Mouse (Mus musculus) ES-Bruce4 (cell line): ENCODE measurements around the gene Sema5a. TPM values are rescaled to one million over a fixed set of nuclear protein-coding genes. Genes with fewer than 3 reads are reported as not detected.

Experiments
- H3K27ac ChIP-seq: 2 replicates; pipeline ENCODE4 v1.5.1; 2012; ENCODE audit warnings: low read length, inconsistent platforms; ENCODE audit not compliant: insufficient read depth
- H3K27me3 ChIP-seq: 2 replicates; pipeline ENCODE4 v1.6.1; 2012; ENCODE audit warnings: mild to moderate bottlenecking, low read length, inconsistent platforms; ENCODE audit not compliant: control insufficient read depth, poor library complexity, insufficient read depth, severe bottlenecking
- H3K36me3 ChIP-seq: 2 replicates; pipeline ENCODE4 v1.6.1; 2012; ENCODE audit warnings: inconsistent platforms, mild to moderate bottlenecking, low read length, moderate library complexity; ENCODE audit not compliant: control insufficient read depth, poor library complexity, insufficient read depth, severe bottlenecking
- H3K4me1 ChIP-seq: one replicate; pipeline ENCODE4 v1.8.1; 2011; ENCODE audit warnings: low read length; ENCODE audit not compliant: control insufficient read depth, insufficient read depth
- H3K4me3 ChIP-seq: 2 replicates; pipeline ENCODE4 v1.5.1; 2011; ENCODE audit warnings: low read depth, mild to moderate bottlenecking, low read length
- H3K9ac ChIP-seq: 2 replicates; pipeline ENCODE4 v1.6.1; 2012; ENCODE audit warnings: low read depth, mild to moderate bottlenecking, inconsistent platforms; ENCODE audit not compliant: poor library complexity, severe bottlenecking
- H3K9me3 ChIP-seq: replicated peaks from 2 replicates; pipeline ENCODE4 v1.6.1; 2012; ENCODE audit warnings: mild to moderate bottlenecking, low read length, inconsistent platforms; ENCODE audit not compliant: control insufficient read depth, poor library complexity, insufficient read depth, severe bottlenecking
- CTCF ChIP-seq: IDR thresholded peaks from one replicate; pipeline ENCODE4 v1.8.1; 2011; ENCODE audit warnings: low read depth, low read length
- EP300 ChIP-seq: IDR thresholded peaks from 2 replicates; pipeline ENCODE4 v1.6.1; 2011; ENCODE audit warnings: low read depth, low read length; ENCODE audit not compliant: insufficient read depth
- POLR2A ChIP-seq: IDR thresholded peaks from one replicate; pipeline ENCODE4 v1.8.1; 2011; ENCODE audit warnings: low read length; ENCODE audit not compliant: insufficient read depth
- polyA plus RNA-seq: library from polyadenylated mRNA; stranded (reverse); fragments of >200 nt; gene quantifications from 2 replicates; pipeline ENCODE4 v1.2.4, GENCODE M21; 2011; ENCODE audit warnings: low read depth; ENCODE audit not compliant: missing spikeins, insufficient read depth, insufficient read length

Sema5a gene
- polyA plus RNA-seq, 1 experiment = 2.8 TPM

DNA sequence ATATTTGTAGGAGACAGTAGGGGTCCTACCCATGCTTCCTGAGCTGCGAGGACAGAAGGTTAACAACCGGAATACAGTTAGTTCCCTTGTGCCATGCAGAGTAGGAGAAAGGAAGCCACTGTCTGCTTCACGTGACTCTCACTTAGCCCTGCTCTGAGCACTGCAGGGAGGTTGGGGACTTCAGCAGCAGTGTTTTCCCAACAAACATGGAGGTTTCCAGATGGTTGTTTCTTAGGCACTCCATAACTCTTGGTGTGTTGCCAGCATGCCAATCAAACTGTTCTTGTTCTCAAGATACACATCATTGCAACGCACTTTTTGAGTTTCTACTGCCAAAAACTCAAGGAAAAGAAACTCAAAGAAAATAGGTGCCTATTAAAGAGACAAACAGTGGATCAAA lies 440.5 kb downstream of the Sema5a start:
- Histone ChIP-seq H3K4me1 (no peaks in the 10 kb centered on the region), H3K4me3 (no peak overlapping the region), H3K27me3 (no peaks in the 10 kb centered on the region), H3K9ac (no peak overlapping the region), H3K9me3 (no peaks in the 10 kb centered on the region), H3K36me3 (no peaks in the 10 kb centered on the region), H3K27ac (no peak overlapping the region)
- TF ChIP-seq POLR2A (no peak), EP300 (no peak), CTCF (no peak)

DNA sequence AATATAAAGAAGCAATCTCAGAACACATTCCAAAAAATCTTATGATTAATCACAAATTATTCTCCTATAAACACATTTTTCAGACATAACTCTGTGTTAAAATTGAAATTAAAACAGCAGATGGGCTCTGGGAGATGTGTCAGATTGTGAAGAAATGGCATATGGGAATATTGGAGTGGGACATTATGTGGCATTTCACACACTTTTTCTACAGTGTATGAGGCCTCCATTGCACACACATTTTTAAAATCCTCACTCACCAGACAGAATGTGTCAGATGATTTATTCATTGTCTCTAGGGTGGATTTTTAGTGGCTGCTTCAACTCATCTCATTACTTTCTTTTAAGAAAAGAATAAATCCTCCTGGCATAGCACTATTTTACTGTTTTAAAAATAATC lies 446.4 kb downstream of the Sema5a start:
- H3K4me1 ChIP-seq = no peaks in the 10 kb centered on the region
- no peak overlapping the region for H3K9ac ChIP-seq
- H3K9me3 ChIP-seq = no peaks in the 10 kb centered on the region
- H3K27ac ChIP-seq = no peak overlapping the region
- H3K27me3 ChIP-seq = no peaks in the 10 kb centered on the region
- no peaks in the 10 kb centered on the region for H3K36me3 ChIP-seq
- TF ChIP-seq EP300 (no peak), POLR2A (no peak), CTCF (no peak)
- H3K4me3 ChIP-seq = no peak overlapping the region

DNA sequence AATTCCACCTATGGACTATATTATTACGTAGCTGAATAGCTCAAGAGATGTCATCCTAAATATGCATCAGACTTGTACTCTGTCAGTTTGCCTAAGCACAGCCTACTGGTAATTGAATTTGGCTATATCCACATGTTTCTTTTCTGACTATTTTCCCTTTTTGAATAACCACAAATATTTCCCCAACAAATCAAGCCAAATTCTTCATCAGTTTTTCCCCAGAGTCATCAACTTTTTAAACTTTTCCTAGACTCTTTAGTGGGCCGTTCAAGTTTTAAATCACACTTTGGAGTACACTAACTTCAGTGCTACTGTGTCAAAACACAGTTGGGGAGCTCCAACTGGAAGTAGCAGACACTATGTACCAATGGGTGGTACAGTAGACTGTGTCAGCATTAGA lies 448.4 kb downstream of the Sema5a start:
- no peaks in the 10 kb centered on the region for H3K4me1 ChIP-seq
- TF ChIP-seq POLR2A (no peak), CTCF (no peak), EP300 (no peak)
- no peak overlapping the region for H3K4me3 ChIP-seq
- no peaks in the 10 kb centered on the region for H3K27me3 ChIP-seq
- no peak overlapping the region for H3K9ac ChIP-seq
- no peaks in the 10 kb centered on the region for H3K9me3 ChIP-seq
- no peak overlapping the region for H3K27ac ChIP-seq
- H3K36me3 ChIP-seq = no peaks in the 10 kb centered on the region

DNA sequence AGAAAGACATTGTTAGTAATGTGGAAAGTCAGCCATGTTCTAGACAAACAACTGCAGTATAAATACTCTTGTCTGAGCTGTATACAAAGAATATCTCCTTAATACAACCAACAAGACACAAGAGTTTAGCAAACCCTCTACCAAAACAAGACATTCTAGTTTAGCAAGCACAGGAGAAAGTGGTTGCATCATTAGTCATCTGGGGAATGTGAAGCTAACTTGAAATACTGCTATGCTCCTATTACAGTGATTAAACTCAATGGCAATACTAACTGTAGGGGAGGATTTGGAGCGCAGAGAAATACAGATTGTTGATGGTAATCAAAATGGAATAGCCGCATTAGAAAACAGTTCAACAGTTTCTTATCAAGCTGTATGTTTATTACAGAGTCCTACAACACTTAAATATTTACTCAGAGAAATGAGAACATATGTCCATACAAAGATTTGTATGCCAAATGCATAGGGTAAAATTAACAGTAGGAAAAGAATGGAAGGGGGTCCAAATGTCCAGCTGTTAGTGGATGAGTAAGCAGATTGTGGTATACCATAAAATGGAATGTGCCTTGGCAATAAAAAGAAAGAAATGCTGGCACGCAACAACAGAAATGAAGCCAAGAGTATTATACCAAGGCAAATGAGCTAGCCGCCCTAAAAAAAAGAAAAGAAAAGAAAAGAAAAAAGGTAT lies 472.8 kb downstream of the Sema5a start:
- H3K9ac ChIP-seq = no peak overlapping the region
- no peaks in the 10 kb centered on the region for H3K36me3 ChIP-seq
- H3K4me1 ChIP-seq = no peaks in the 10 kb centered on the region
- no peak for TF ChIP-seq POLR2A
- no peak for TF ChIP-seq EP300
- no peak for TF ChIP-seq CTCF
- H3K4me3 ChIP-seq = no peak overlapping the region
- H3K27me3 ChIP-seq = no peaks in the 10 kb centered on the region; the same call in 1 of the 2 replicates
- H3K9me3 ChIP-seq = no peaks in the 10 kb centered on the region
- H3K27ac ChIP-seq = no peak overlapping the region

DNA sequence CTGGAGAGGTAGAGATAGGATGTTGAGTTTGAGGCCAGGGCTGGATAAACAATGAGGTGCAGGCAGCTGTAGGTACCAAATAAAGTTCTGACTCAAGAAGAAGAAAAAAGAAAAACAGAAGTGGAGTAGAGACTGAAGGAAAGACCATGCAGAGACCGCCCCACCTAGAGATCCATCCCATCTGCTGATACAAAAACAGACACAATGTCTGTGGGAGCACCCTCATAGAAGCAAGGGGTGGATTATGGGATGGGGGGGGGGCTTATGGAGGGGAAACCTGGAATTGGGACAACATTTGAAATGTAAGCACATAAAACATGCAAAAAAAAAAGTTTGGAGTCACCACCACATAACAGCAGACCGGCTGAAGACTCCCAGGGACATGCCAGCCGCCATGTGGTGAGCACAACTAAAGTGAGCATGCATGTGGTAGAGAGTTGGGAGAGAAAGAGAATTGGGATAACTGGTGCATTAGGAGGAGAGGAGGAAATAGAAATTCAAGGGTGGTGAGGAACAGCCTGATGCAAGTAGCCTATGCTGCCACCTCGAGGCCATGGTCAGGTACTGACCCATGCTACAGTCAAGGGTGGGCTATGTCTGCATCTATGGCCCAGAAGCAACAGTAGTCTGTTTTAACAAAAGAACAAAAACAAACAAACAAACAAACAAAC lies 473.8 kb downstream of the Sema5a start:
- no peak overlapping the region for H3K4me3 ChIP-seq
- no peaks in the 10 kb centered on the region for H3K36me3 ChIP-seq
- no peaks in the 10 kb centered on the region; the same call in 1 of the 2 replicates for H3K27me3 ChIP-seq
- H3K9me3 ChIP-seq = no peaks in the 10 kb centered on the region
- H3K4me1 ChIP-seq = no peaks in the 10 kb centered on the region
- no peak overlapping the region for H3K9ac ChIP-seq
- no peak overlapping the region for H3K27ac ChIP-seq
- TF ChIP-seq CTCF = peak; percentile 87
- 0 out of 2 replicates have a peak, but pooled peaks have one; percentile 23 for TF ChIP-seq EP300
- TF ChIP-seq POLR2A = no peak

DNA sequence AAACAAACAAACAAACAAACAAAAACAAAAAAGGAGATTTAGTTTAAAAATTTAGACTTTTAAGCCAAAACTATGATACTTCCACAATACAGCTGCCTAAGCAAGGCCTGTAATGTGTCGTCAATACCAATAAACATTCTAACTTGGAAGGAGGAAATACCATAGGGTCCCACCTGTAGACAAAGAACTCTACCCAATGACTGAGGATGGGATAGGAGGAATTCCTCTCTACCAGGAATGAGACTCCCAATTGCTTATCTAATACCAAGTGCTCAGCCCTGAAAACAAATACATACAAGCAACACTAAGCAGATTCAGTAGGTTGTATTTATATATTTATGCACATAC lies 474.3 kb downstream of the Sema5a start:
- Histone ChIP-seq H3K27me3 (no peaks in the 10 kb centered on the region; the same call in 1 of the 2 replicates), H3K4me1 (no peaks in the 10 kb centered on the region), H3K9me3 (no peaks in the 10 kb centered on the region), H3K36me3 (no peaks in the 10 kb centered on the region), H3K27ac (no peak overlapping the region), H3K9ac (no peak overlapping the region), H3K4me3 (no peak overlapping the region)
- TF ChIP-seq CTCF (no peak), EP300 (no peak), POLR2A (no peak)
